Mouse (Mus musculus) left cerebral cortex, postnatal 10 days (tissue): Measurements from ENCODE around the gene Itpr1. TPM values are rescaled to one million over a fixed set of nuclear protein-coding genes. Genes with fewer than 3 reads are reported as not detected.
"Not testable (repeated sequence)": the region's sequence is repeated elsewhere in the genome, so short reads cannot be mapped to it uniquely, and the experiment has no call there.

ENCODE experiments used
- DNase-seq, 2 experiments: peaks; one replicate each; pipeline ENCODE4 v3.0.0; 2021 to 2022; ENCODE audit warnings: low spot score in 2 of 2, mixed read lengths in 1 of 2; ENCODE audit errors: extremely low spot score in 1 of 2
- intact Hi-C: fragments of 180-260 bp; cut with DNase I; formaldehyde crosslinking; loops from one replicate; pipeline ENCODE4 v1.15.1; 2025
- total RNA-seq, 2 experiments: library from RNA; stranded (reverse); gene quantifications; 2 replicates each; pipeline ENCODE4 v1.2.3; 2021

Itpr1 gene
- total RNA-seq, 2 experiments from 2014 or later, result 88.2 to 89.7 TPM

DNA sequence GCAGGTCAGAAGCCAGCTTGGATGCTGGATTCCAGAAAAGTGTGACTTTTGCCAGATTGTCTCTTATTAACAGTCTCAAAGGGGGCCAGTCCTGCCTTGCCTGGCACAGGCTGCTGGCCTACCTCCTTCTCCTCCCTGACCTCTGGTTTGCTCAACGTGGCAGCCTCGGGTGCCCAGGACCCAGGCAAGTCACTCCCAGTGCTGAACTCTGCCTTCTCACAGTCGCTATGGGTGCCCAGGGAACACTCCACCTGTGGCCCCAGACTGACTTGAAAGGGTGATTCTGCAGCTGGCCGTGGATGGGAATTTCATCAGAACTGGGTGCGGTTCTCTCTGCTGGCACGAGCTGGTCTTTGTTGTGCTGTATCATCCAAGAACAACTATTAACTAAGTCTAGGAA, 321.7 kb downstream of the Itpr1 start:
- no peak for DNase-seq
- intact Hi-C loops, result no loop called here

- intact Hi-C loops, result no loop called here
Measured at GRCm38 (mm10) chr6:108535309-108535708, 322.4 kb downstream of the Itpr1 start.

DNA sequence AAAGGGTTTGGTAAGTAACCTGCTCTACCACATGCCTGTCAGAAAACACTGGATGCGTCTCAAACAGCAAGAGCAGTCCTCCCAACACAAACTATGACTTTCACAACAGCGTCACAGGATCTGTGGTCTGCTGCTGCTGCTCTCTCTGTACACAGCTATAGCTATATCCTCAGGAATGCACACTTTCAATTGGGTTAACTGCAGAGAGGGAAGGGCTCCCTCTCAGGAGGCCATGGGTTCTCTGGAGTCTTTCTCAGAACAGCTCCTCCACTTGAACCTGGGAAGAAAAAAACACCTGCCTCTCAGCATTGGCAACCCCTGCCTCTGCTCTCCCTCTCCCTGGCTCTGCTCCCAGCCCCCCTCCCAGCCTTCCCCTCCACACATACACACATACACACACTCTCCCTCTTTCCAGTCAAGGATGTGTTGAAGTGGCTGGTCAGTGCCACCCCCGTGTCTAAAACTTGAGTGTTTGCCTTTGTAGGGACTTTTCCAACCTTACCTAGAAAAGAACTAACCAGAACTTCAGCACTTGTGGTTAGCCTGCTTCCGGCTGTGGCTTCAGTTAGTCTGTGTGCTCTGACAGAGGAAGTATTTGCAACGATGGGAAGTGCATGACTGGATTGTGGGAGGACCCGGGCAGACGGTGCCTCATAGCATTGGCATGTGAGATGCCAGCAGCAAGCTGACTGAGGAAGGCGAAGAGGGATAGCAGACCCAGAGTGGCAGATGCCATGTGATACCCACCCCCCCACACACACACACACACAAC, 323.8 kb downstream of the Itpr1 start:
- intact Hi-C loops, result no loop called here
- no peak for DNase-seq

More at GRCm38 (mm10) chr6:108535309-108535708, 322.4 kb downstream of the Itpr1 start:
- DNase-seq, result no peak

DNA sequence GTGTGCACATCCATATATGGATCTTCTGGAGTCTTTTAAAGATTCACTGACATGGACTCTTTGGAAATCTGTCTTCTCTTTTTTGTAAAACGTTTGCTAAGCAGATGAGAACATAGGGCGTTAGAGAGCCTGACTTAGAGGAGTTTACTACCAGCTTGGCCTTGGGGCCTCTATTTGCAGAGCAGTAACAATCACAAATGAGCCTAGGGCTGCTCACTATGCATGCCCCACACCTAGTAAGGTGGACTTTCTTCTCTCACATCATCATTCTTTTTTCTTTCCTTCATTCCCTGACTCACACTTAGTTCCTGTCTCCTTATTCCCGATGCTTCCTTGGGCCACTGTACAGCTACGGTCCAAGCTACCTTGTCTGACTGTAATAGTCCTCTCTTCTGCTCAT, 325.5 kb downstream of the Itpr1 start:
- no peak for DNase-seq
- intact Hi-C loops, result no loop called here

- no peak for DNase-seq
- intact Hi-C loops, result no loop called here
Measured at GRCm38 (mm10) chr6:108540441-108540840, 327.5 kb downstream of the Itpr1 start.

DNA sequence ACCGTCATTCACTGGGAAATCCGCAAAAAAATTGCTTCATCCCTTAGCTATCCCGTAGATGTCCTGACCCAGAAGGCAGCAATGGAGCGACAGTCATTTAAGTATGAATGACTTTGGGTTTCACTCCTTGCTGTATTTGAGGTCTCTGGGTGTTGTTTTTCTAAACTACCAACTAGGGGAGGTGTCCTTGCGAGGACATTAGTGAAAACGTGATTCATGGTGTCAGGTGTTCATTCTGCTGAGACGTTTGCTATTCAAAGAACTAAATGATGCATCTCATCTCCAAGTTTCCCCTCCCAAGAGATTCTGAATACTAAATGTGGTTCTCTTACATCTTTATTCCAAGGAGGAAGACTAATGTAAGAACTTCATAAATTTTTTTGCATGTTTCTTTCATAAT, 332.0 kb downstream of the Itpr1 start:
- intact Hi-C loops, result no loop called here
- no peak for DNase-seq

DNA sequence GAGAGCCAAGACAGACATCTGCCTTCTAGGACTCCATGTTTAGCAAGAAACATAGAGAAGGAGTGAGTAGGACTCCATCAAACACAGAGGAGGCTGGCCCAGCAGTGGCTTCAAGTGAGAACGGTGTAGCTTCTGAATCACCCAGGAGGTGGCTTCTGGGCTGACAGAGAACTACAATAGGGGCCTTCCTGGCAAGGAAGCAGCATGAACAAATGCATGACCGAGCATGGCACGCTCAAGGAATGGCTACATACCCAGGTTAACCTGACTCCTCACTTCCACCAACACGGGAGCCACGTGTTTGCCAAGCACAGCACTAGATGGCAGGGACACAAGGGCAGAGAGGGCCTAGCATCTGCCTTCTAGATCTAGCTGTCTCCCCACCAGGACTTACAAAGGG, 332.6 kb downstream of the Itpr1 start:
- DNase-seq, result no peak
- intact Hi-C loops, result no loop called here

- DNase-seq, result no peak
- intact Hi-C loops, result no loop called here
Measured at GRCm38 (mm10) chr6:108548413-108548812, 335.5 kb downstream of the Itpr1 start.

DNA sequence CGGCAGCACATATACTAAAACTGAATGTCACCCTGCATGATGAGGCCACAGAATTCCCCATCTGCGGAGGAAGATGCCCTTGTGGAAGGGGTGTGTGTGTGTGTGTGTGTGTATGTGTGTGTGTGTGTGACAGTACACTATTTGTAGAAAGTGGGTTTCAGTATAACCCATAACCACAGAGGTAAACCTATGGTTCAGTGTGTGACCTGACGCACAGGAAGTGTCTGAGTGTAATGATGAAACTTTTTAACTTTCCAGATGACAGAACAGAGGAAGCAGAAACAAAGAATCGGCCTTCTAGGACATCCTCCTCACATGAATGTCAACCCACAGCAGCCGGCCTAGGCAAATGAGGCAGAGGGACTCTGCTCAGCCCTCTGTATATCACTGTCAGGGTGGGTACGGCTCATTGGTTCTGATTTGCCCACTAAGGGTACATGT, 336.6 kb downstream of the Itpr1 start:
- intact Hi-C loops, result no loop called here
- DNase-seq, result no peak

GRCm38 (mm10) chr6:108551725-108552620, 339.1 kb downstream of the Itpr1 start:
- intact Hi-C loops, result no loop called here
- no peak for DNase-seq

DNA sequence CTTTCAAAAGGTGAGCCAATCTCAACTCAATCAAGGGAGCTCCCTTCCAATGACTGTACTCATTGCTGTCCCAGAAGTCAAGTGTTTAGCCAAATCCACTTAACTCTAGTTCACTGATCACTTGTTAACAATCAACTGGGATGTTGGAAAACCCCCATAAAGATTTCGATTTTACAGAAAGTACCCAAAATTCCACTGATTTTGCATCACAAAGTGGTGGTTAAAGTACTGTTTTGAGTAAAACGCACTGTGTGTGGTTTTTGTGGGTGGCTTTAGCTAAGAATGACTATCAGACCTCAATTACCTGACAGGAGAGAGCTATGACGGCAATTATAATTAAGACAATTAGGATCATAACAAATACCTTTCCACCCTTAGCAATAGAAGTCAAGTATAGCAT, 340.1 kb downstream of the Itpr1 start:
- intact Hi-C loops, result no loop called here
- no peak for DNase-seq

GRCm38 (mm10) chr6:108553536-108553935, 340.6 kb downstream of the Itpr1 start:
- intact Hi-C loops, result no loop called here
- DNase-seq, result no peak

DNA sequence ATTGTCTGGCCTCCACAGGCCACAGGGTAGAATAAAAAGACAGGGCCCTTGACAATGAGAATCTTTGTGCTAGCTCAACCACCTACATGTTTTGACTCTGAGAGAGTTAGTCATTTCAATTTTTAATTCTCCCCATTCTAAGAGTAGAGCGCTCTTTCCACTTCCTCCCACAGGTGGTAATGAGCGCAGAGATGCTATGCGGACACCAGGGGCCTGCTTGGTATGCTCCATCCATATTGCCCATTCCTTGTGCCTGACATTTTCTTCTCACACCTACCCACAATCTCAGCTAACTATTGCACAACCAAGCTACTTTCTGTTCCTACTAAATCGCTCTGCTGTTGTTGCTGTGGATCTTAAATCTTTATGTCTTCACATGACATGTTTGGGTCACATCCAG, 341.5 kb downstream of the Itpr1 start:
- DNase-seq, result no peak
- intact Hi-C loops, result no loop called here

DNA sequence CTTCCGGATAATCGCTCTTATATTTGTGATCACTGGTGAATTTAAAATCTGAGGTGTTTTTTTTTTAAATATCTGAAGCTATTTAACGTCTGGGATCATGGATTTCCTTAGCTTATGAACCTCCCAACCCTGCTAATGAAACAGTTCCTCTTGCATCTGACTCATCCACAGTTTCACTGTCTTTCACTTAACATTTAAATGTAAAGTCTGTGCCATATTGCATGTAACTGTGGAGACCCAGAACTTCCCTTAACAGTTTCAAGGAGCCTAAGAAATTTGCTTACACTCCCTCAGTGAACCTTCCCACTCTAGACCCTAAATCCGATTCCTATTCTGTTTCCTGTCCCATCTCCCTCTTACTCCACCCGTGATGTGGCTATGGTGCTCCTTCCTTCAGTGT, 342.0 kb downstream of the Itpr1 start:
- intact Hi-C loops, result no loop called here
- DNase-seq, result no peak

- intact Hi-C loops, result no loop called here
- no peak for DNase-seq
Measured at GRCm38 (mm10) chr6:108557576-108558322, 344.9 kb downstream of the Itpr1 start.

DNA sequence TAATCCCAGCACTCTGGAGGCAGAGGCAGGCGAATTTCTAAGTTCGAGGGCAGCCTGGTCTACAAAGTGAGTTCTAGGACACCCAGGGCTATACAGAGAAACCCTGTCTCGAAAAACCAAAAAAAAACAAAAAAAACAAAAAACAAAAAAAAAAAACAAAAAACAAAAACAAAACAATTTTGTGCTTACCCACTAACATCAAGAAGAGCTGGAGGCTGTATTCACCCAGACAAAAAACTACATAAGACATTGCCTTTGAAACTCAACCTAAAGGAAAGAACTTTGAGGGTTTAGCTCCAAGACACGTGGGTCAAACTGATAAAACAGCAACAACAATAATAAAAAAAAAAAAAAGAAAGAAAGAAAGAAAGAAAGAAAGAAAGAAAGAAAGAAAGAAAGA, 346.3 kb downstream of the Itpr1 start:
- DNase-seq, intact Hi-C loops: not testable (repeated sequence)

GRCm38 (mm10) chr6:108562971-108563370, 350.1 kb downstream of the Itpr1 start:
- no peak for DNase-seq
- intact Hi-C loops, result no loop called here

DNA sequence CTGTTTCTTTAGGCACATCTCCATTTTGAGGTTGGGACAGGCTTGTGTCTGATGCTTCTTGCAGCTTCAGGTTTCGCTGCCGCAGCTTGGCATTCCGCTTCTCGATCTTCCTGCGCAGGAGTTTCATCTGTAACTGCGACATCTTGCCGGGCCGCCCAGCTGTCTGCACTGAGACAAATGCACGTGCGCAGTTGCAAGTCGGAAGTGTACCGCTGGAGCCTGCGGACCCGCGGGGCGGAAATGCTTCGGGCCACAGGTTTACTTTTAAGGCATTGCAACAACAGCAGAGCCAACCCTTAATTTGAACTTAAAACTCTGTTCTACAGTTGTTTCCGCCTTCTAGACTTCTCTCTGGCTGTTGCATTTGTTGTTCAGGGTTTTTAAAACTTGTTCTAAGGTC, 352.6 kb downstream of the Itpr1 start:
- intact Hi-C loops, DNase-seq: not testable (repeated sequence)

GRCm38 (mm10) chr6:108566549-108566948, 353.7 kb downstream of the Itpr1 start:
- intact Hi-C loops, result no loop called here
- DNase-seq, result no peak
